Mouse (Mus musculus) MEL (cell line): ENCODE results near the gene Piezo1. TPM values are rescaled to one million over a fixed set of nuclear protein-coding genes. Genes with fewer than 3 reads are reported as not detected.

ENCODE experiments used
- DNase-seq: peaks from one replicate; pipeline ENCODE4 v3.0.0; 2011; ENCODE audit warnings: low read depth, low spot score
- H3K27ac ChIP-seq: 2 replicates; pipeline ENCODE4 v1.5.1; 2012; ENCODE audit warnings: low read depth, mild to moderate bottlenecking, control low read depth, low read length, moderate library complexity; ENCODE audit not compliant: control insufficient read depth
- H3K27me3 ChIP-seq, 2 experiments: fragments of 150-350 bp in 1 of 2; sonication (generic) in 1 of 2; 2 replicates each; pipeline ENCODE4 v1.6.1; 2012; ENCODE audit warnings: low read length in 2 of 2, mild to moderate bottlenecking in 2 of 2, improper control_type of control experiment in 1 of 2, moderate library complexity in 1 of 2; ENCODE audit not compliant: insufficient read depth in 2 of 2, control insufficient read depth in 1 of 2
- H3K36me3 ChIP-seq, 2 experiments: 2 replicates each; pipeline ENCODE4 v1.6.1; 2012 to 2014; ENCODE audit warnings: low read length in 2 of 2, improper control_type of control experiment in 1 of 2, inconsistent platforms in 1 of 2, mild to moderate bottlenecking in 1 of 2; ENCODE audit not compliant: insufficient read depth in 2 of 2, control insufficient read depth in 1 of 2
- H3K4me1 ChIP-seq, 2 experiments: fragments of 150-350 bp in 1 of 2; sonication (generic) in 1 of 2; 2 replicates each; pipeline ENCODE4 v1.6.1; 2012; ENCODE audit warnings: low read length in 2 of 2, improper control_type of control experiment in 1 of 2, mild to moderate bottlenecking in 1 of 2; ENCODE audit not compliant: insufficient read depth in 2 of 2, control insufficient read depth in 1 of 2
- H3K4me3 ChIP-seq, 2 experiments: fragments of 150-350 bp in 1 of 2; sonication (generic) in 1 of 2; 2 replicates each; pipeline ENCODE4 v1.5.1; 2012; ENCODE audit warnings: low read depth in 2 of 2, low read length in 2 of 2, mild to moderate bottlenecking in 2 of 2, moderate library complexity in 2 of 2, control low read depth in 1 of 2, improper control_type of control experiment in 1 of 2; ENCODE audit not compliant: control insufficient read depth in 1 of 2, insufficient read depth in 1 of 2
- H3K79me2 ChIP-seq: 2 replicates; pipeline ENCODE4 v1.6.1; 2012; ENCODE audit warnings: mild to moderate bottlenecking, low read length, moderate library complexity; ENCODE audit not compliant: control insufficient read depth, poor library complexity, insufficient read depth
- H3K9ac ChIP-seq: 2 replicates; pipeline ENCODE4 v1.6.1; 2012; ENCODE audit warnings: low read depth, mild to moderate bottlenecking, control low read depth, low read length, moderate library complexity; ENCODE audit not compliant: control insufficient read depth, poor library complexity, severe bottlenecking
- H3K9me3 ChIP-seq: fragments of 150-350 bp; sonication (generic); replicated peaks from 2 replicates; pipeline ENCODE4 v1.6.1; 2012; ENCODE audit warnings: mild to moderate bottlenecking, low read length, improper control_type of control experiment, moderate library complexity; ENCODE audit not compliant: insufficient read depth
- BHLHE40 ChIP-seq: IDR thresholded peaks from 2 replicates; pipeline ENCODE4 v1.6.1; 2012; ENCODE audit warnings: low read depth, mild to moderate bottlenecking, inconsistent platforms, low read length, improper control_type of control experiment, borderline replicate concordance
- CHD1 ChIP-seq: IDR thresholded peaks from 2 replicates; pipeline ENCODE4 v1.6.1; 2012; ENCODE audit warnings: low read depth, mild to moderate bottlenecking, inconsistent platforms, low read length, improper control_type of control experiment
- CTCF ChIP-seq, 3 experiments: IDR thresholded peaks in 2 of 3; conservative IDR thresholded peaks in 1 of 3; 2 replicates each; pipeline ENCODE4 v1.5.1; 2011 to 2012; ENCODE audit warnings: low read length in 3 of 3, low read depth in 2 of 3, mild to moderate bottlenecking in 2 of 3, improper control_type of control experiment in 1 of 3, inconsistent platforms in 1 of 3, mixed read lengths in 1 of 3, moderate library complexity in 1 of 3; ENCODE audit not compliant: control insufficient read depth in 1 of 3, insufficient read depth in 1 of 3, poor library complexity in 1 of 3, severe bottlenecking in 1 of 3
- EP300 ChIP-seq, 2 experiments: IDR thresholded peaks; 2 replicates each; pipeline ENCODE4 v1.6.1; 2011; ENCODE audit warnings: improper control_type of control experiment in 2 of 2, low read length in 2 of 2, low read depth in 1 of 2, mild to moderate bottlenecking in 1 of 2
- ETS1 ChIP-seq: IDR thresholded peaks from 2 replicates; pipeline ENCODE4 v1.6.1; 2012; ENCODE audit warnings: low read depth, mild to moderate bottlenecking, inconsistent platforms, low read length, improper control_type of control experiment, moderate library complexity
- MAFK ChIP-seq: IDR thresholded peaks from 2 replicates; pipeline ENCODE4 v1.6.1; 2011; ENCODE audit warnings: low read depth, mild to moderate bottlenecking, low read length, improper control_type of control experiment, borderline replicate concordance
- MAX ChIP-seq: IDR thresholded peaks from 2 replicates; pipeline ENCODE4 v1.6.1; 2011; ENCODE audit warnings: low read length, improper control_type of control experiment
- POLR2A ChIP-seq, 2 experiments: IDR thresholded peaks; 2 replicates each; pipeline ENCODE4 v1.6.1; 2011 to 2012; ENCODE audit warnings: low read length in 2 of 2, mild to moderate bottlenecking in 2 of 2, control low read depth in 1 of 2, improper control_type of control experiment in 1 of 2, low read depth in 1 of 2, moderate library complexity in 1 of 2; ENCODE audit not compliant: control insufficient read depth in 1 of 2, insufficient read depth in 1 of 2, poor library complexity in 1 of 2
- POLR2AphosphoS5 ChIP-seq: IDR thresholded peaks from 2 replicates; pipeline ENCODE4 v1.6.1; 2012; ENCODE audit warnings: low read depth, borderline replicate concordance, mild to moderate bottlenecking, inconsistent platforms, low read length, moderate library complexity, mixed read lengths
- RAD21 ChIP-seq: IDR thresholded peaks from 2 replicates; pipeline ENCODE4 v1.6.1; 2011; ENCODE audit warnings: mild to moderate bottlenecking, low read depth, low read length, improper control_type of control experiment
- TCF12 ChIP-seq: IDR thresholded peaks from 2 replicates; pipeline ENCODE4 v1.6.1; 2014; ENCODE audit warnings: low read depth, mild to moderate bottlenecking, inconsistent platforms, low read length, improper control_type of control experiment, moderate library complexity
- USF1 ChIP-seq: IDR thresholded peaks from 2 replicates; pipeline ENCODE4 v1.6.1; 2014; ENCODE audit warnings: low read depth, mild to moderate bottlenecking, inconsistent platforms, low read length, improper control_type of control experiment, moderate library complexity
- ZKSCAN1 ChIP-seq: IDR thresholded peaks from 2 replicates; pipeline ENCODE4 v1.6.1; 2012; ENCODE audit warnings: low read depth, mild to moderate bottlenecking, inconsistent platforms, low read length, improper control_type of control experiment, moderate library complexity
- polyA plus RNA-seq, 2 experiments: library from polyadenylated mRNA; stranded (reverse) in 1 of 2; unstranded in 1 of 2; fragments of >175 nt in 1 of 2; fragments of >200 nt in 1 of 2; gene quantifications; 2 replicates each; pipeline versions ENCODE4 v1.2.1 to v1.2.4; 2012; ENCODE audit warnings: low replicate concordance in 2 of 2, low read depth in 1 of 2; ENCODE audit not compliant: insufficient read length in 2 of 2, insufficient read depth in 1 of 2, missing spikeins in 1 of 2
- total RNA-seq: library from RNA; depleted of rRNA; stranded (reverse); fragments of 300-350 nt; gene quantifications from 2 replicates; pipeline ENCODE4 v1.2.3, GENCODE M21; 2012

Piezo1 gene
- total and polyA plus RNA-seq, 3 experiments = 35.1 to 223 (median 144) TPM

- H3K27me3 ChIP-seq = no peaks in the 10 kb centered on the region
- H3K9me3 ChIP-seq = no peaks in the 10 kb centered on the region
- no peak overlapping the region for H3K4me3 ChIP-seq
- H3K9ac ChIP-seq = no peak overlapping the region
- DNase-seq = peak; percentile 31
- TF ChIP-seq CHD1 (no peak), POLR2A (IDR thresholded peaks at IDR 0.05; ENCODE audit: control insufficient read depth in 1 of 2, insufficient read depth in 1 of 2, low read depth in 1 of 2, low read length in 2 of 2, poor library complexity in 1 of 2) (no peak), TCF12 (peak; percentile 42; the same call in 1 of the 2 replicates), ETS1 (peak; percentile 48; the same call in 1 of the 2 replicates), USF1 (peak; percentile 74), ZKSCAN1 (no peak), BHLHE40 (peak; percentile 77; the same call in 1 of the 2 replicates)
- no peak overlapping the region for H3K27ac ChIP-seq
- peaks cover 2 to 32% of the 10 kb centered on the region in 2 experiments; a peak in 3 of 4 replicates for H3K4me1 ChIP-seq
- peaks cover 0 to 8% of the 10 kb centered on the region in 2 experiments; a peak in 3 of 4 replicates for H3K36me3 ChIP-seq
- H3K79me2 ChIP-seq = no peaks in the 10 kb centered on the region
Measured at GRCm38 (mm10) chr8:122463651-122464640, 87.2 kb downstream of the Piezo1 start.

GRCm38 (mm10) chr8:122462510-122462909 is 88.6 kb downstream of the Piezo1 start:
- H3K4me1 ChIP-seq = peaks cover 2 to 32% of the 10 kb centered on the region in 2 experiments; a peak in 3 of 4 replicates
- H3K36me3 ChIP-seq = peaks cover 0 to 8% of the 10 kb centered on the region in 2 experiments; a peak in 3 of 4 replicates
- H3K9ac ChIP-seq = no peak overlapping the region
- H3K27ac ChIP-seq = no peak overlapping the region
- H3K9me3 ChIP-seq = no peaks in the 10 kb centered on the region
- H3K27me3 ChIP-seq = no peaks in the 10 kb centered on the region; a peak in 1 of 4 replicates
- no peaks in the 10 kb centered on the region for H3K79me2 ChIP-seq
- H3K4me3 ChIP-seq = no peak overlapping the region
- DNase-seq = no peak
- TF ChIP-seq MAX = no peak
- no peak for TF ChIP-seq CTCF (IDR thresholded peaks at IDR 0.05 in 2 of 3, conservative IDR thresholded peaks at IDR 0.05 in 1 of 3; ENCODE audit: control insufficient read depth in 1 of 3, insufficient read depth in 1 of 3, low read depth in 2 of 3, low read length in 3 of 3, poor library complexity in 1 of 3, severe bottlenecking in 1 of 3)
- TF ChIP-seq MAFK = no peak
- no peak for TF ChIP-seq RAD21
- no peak for TF ChIP-seq EP300 (IDR thresholded peaks at IDR 0.05; ENCODE audit: low read depth in 1 of 2, low read length in 2 of 2)
- TF ChIP-seq USF1 = no peak
- TF ChIP-seq POLR2AphosphoS5 = no peak
